Mouse (Mus musculus) heart, postnatal 0 days (tissue): Measurements from ENCODE around the gene Cul4b.

Experiments used
- CTCF ChIP-seq: IDR thresholded peaks from 2 replicates; pipeline ENCODE4 v1.5.1; 2016; ENCODE audit warnings: antibody characterized with exemption, control low read depth, low read depth
- EP300 ChIP-seq: IDR thresholded peaks from 2 replicates; pipeline ENCODE4 v1.6.1; 2016; ENCODE audit warnings: antibody characterized with exemption, low read depth

GRCm38 (mm10) chrX:38565176-38565542 is 10.8 kb downstream of the Cul4b start:
- TF ChIP-seq EP300 (no peak), CTCF (no peak)
